Mouse (Mus musculus): Measurements from ENCODE around the gene Mdm1.

Mdm1 gene

DNA sequence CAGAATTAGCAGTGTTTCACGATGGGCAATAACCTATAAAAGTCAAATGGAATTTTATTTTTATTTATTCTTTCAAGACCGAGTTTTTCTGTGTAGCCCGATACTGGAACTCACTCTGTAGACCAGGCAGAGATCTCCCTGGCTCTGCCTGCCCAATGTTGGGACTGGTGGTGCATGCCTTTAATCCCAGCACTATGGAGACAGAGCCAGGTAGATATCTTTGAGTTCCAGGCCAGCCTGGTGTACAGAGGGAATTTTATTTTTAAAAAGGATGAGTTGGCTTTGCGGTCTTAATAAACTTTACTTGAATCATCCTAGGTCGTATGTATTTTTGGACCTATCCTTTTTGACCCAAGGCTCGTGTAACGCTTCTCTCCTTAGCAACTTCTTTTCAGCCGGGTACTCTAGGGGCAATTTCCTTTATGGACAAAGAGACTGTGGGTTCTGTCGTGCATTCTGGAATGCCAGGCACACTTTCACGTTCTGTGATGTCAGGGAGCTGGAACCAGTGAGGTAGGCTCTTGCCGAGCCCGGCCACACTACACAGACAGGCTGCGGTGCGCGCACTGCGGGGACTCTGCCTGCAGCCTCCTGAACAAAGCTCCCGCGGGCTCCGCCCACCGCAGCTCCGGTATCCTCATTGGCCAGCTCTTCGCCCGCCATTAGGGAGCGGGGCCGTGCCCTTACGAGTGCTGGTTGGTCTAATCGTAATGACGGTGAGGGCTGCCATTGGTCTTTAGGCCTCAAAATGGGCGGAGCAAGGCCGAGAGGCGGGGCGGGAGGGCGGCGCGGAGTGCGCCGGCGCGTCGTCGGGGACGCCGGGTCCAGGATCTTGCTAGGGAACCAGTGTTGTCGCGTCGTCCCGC lies at the start of gene Mdm1:
Gene Mdm1, plus strand, starts transcription at position 794 of the 866 bp plus-strand sequence.
- peak; percentile 99 for DNase-seq

DNA sequence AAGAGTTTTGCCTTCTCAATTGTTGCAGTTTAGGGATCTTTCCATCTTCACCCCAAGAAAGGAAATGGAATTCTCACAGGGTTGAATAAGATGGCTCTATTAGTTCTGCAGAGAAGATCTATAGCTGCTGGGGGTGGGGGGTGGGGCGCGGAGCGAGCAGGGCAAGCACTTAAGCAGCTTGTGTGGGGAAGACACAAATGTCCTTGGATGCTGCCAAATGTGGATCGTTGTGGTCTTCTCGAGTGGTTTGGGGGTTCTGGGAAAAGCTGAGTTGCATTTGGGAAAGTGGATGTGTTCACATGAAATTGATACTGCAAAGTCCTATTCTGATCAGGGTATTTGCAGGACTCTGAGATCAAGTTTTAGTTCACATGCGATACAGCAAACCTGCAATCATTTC lies 48.9 kb upstream of the Mdm1 start:
- no peak for DNase-seq

DNA sequence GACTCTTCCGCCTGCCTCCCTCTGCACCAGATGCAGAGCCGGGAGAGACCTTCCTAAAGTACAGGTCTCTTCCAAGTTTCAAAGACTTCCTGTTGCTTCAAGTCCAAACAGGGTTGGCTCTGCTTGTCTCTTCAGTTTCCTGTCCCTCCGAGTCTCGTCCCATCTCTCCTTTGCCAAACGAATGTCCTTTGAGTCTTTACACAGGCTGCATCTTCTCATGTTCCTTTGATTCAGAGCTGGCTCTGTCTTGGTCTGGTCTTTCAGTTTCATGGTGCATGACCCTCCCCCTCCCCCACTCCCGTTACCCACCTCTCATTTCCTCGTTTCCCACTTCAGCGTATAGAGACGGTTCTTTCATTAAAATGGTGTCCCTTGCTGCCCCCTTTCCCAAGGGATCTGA lies 47.9 kb upstream of the Mdm1 start:
- no peak for DNase-seq

GRCm38 (mm10) chr10:118094853-118095252 lies 46.8 kb upstream of the Mdm1 start:
- no peak for DNase-seq

- DNase-seq: no peak
Measured at GRCm38 (mm10) chr10:118096223-118096622, 45.4 kb upstream of the Mdm1 start.

- DNase-seq: no peak
Measured at GRCm38 (mm10) chr10:118097898-118098297, 43.7 kb upstream of the Mdm1 start.

DNA sequence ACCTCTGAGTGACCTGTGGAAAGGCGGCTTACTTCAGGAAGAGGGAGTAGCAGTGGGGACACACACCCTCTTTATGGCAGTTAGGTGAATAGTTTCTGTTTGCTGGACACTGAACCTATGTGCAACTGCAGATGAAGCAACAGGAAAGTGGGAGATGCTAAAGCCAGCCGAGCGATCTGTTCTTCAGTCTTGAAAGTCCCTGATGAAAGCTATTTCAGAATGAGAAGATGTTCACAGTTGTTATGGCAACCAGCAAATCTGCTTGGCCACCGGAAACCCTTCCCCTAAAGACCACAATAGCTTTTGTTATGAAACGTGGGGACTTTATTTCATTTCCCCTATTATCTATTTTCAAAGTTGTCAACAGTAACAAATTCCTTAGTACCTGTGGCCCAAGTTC lies 41.0 kb upstream of the Mdm1 start:
- no peak for DNase-seq

DNA sequence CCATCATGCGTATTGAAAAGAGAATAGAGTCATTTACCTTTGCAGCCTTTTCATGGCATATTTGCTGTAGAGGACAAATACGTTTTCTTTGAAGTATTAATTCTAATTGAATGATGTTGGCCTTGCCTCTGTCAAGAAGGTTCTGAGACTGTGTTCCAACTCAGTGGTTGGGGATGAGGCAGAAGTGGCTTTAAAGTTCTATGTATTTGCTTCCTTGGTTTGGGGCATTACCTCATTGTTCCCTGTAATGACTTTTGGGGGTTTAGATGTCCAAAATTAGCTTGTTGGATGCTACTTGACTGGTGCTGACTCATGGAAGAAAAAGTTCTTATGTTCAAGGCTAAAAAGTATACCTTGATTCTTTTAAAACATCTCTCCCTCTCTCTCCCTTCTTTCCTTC lies 40.6 kb upstream of the Mdm1 start:
- DNase-seq: no peak

DNA sequence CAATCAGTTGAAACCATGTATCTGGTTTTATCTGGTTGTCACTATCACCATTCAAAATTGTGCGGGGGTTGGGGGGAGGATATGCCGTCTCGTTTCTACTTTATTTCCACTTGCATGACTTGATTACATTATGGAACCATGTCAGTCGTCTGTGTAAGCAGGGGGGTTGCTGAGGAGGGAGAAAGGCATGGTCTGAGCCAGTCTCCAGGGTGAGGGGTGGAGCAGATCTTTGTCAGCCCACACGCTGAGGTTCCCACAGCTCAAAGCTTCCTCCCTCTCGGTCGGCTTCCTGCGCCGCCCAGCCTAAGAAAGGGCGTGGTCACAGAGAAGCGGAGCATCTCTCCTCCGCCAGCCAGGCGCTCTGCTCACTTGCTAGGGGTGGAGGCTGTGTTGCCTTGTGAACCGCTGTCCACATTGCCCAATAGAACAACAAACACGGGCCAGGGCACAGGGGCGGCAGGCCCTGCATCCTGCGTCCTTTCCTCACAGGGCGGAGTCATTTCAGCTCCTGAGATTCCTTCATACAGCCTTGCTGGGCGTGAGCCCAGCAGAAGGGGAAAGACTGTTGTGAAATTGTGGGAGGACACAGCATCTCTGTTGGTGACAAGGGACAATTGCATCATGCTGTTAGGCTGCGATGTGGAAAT lies 38.5 kb upstream of the Mdm1 start:
- DNase-seq: peak; percentile 78

- DNase-seq: no peak
Measured at GRCm38 (mm10) chr10:118103906-118104305, 37.7 kb upstream of the Mdm1 start.

DNA sequence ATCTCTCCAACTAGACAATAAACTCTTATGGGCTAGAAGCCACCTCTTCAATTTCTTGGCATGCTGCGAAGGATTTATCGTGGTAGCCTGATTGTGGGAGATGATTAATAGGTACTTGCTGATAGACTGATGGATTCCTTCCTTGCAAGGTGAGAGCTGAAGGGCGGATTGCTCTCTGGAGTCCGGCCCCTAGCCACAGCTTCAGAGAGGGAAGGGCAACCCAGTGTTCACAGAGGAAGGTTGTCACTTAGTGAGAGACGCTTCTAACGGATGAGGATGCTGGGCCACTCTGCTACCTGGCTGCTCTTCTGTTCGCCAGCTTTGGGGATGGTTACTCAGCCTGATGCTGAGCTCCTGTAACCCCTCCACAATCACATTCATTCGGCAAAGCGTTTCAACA lies 34.6 kb upstream of the Mdm1 start:
- no peak for DNase-seq

- DNase-seq: peak; percentile 92
Measured at GRCm38 (mm10) chr10:118110006-118110920, 31.3 kb upstream of the Mdm1 start.

DNA sequence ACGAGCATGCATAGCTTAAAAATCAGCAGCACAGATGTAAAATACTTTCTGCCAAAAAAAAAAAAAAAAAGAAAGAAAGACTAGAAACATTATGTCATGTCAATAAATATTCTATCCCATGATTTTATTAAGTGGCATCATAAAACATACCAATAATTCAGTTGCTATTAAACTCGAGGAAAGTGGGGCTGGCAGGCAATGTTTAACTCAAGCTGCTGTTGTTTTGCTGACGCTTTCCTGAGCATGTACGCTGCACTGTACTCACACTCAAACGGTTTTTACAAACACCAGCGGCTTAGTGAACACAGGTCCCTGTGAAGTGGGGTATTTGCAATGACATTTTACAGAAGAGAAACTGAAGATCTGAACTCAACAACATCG lies 30.7 kb upstream of the Mdm1 start:
- peak; percentile 36 for DNase-seq

- DNase-seq: no peak
Measured at GRCm38 (mm10) chr10:118111621-118112020, 30.0 kb upstream of the Mdm1 start.

- DNase-seq: no peak
Measured at GRCm38 (mm10) chr10:118112294-118112893, 29.2 kb upstream of the Mdm1 start.

- DNase-seq: no peak
Measured at GRCm38 (mm10) chr10:118113256-118113682, 28.3 kb upstream of the Mdm1 start.

- no peak for DNase-seq
Measured at GRCm38 (mm10) chr10:118114271-118114670, 27.3 kb upstream of the Mdm1 start.

DNA sequence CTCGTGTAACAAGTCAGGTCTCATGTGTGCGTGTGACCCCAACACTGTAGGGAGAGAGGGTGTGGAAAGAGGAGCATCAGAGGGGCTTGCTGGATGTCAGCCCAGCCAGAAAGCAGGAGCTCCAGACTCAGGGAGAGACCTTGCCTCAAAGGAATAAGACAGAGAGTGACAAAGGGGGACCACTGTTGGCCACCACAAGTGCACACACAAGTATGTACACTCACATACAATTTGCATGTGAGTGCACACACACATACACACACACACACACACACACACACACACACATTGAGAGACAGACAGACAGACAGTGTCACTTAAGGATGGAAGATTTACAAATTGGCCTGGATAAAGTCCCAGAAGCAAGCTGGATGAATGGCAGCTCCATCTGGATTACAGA lies 25.2 kb upstream of the Mdm1 start:
- DNase-seq: no peak

- peak; percentile 44 for DNase-seq
Measured at GRCm38 (mm10) chr10:118121047-118121936, 20.3 kb upstream of the Mdm1 start.

GRCm38 (mm10) chr10:118121937-118122285 lies 19.7 kb upstream of the Mdm1 start:
- DNase-seq: no peak

GRCm38 (mm10) chr10:118122441-118123162 lies 19.0 kb upstream of the Mdm1 start:
- peak; percentile 42 for DNase-seq
